Mouse (Mus musculus): ENCODE data around the gene Smad1. TPM values are rescaled to one million over a fixed set of nuclear protein-coding genes. Genes with fewer than 3 reads are reported as not detected.

The Smad1 gene
- polyA plus RNA-seq, 1 experiment from 2014 or later: 18.5 TPM

DNA sequence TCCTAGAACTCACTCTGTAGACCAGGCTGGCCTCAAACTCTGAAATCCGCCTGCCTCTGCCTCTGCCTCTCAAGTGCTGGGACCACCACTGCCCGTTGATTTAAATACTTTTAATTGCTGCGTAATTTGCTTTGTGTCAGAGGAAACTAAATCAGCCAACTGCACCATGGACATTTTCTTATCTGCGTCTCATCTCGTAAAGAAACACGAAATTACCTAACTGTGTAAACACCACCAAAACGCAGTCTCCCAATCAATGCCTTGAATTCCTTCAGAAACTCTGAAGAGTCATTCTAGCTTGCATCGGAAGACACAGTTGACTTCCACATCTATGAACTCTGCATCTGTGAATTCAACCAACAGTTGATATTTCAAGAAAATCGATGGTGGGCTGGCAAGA is 22.7 kb downstream of the Smad1 start:
- Histone ChIP-seq H3K27me3 (replicated peaks; ENCODE audit: control insufficient read depth, insufficient read depth, low read length) (no peaks in the 10 kb centered on the region), H3K9me3 (ENCODE audit: control insufficient read depth, low read length) (no peaks in the 10 kb centered on the region), H3K4me3 (ENCODE audit: low read depth, low read length) (no peak overlapping the region), H3K9ac (ENCODE audit: low read depth, low read length) (no peak overlapping the region), H3K36me3 (ENCODE audit: control insufficient read depth, insufficient read depth, low read length) (no peaks in the 10 kb centered on the region), H3K4me1 (replicated peaks; ENCODE audit: control insufficient read depth, insufficient read depth, low read length) (peaks cover 32% of the 10 kb centered on the region), H3K27ac (ENCODE audit: low read depth, low read length) (no peak overlapping the region), H3K4me2 (no peak overlapping the region)
- WGBS: 81% methylated on average over 9 of the region's 9 CpGs
- DNase-seq (ENCODE audit: low spot score) (no peak), ATAC-seq (replicated peaks; ENCODE audit: low FRiP score) (no peak)

GRCm38 (mm10) chr8:79375775-79376123 is 23.6 kb downstream of the Smad1 start:
- Histone ChIP-seq H3K36me3 (ENCODE audit: control insufficient read depth, insufficient read depth, low read length) (no peaks in the 10 kb centered on the region), H3K4me3 (ENCODE audit: low read depth, low read length) (no peak overlapping the region), H3K27ac (ENCODE audit: low read depth, low read length) (no peak overlapping the region), H3K4me1 (replicated peaks; ENCODE audit: control insufficient read depth, insufficient read depth, low read length) (peaks cover 32% of the 10 kb centered on the region), H3K9ac (ENCODE audit: low read depth, low read length) (no peak overlapping the region), H3K27me3 (replicated peaks; ENCODE audit: control insufficient read depth, insufficient read depth, low read length) (no peaks in the 10 kb centered on the region), H3K9me3 (ENCODE audit: control insufficient read depth, low read length) (no peaks in the 10 kb centered on the region), H3K4me2 (peak overlapping the region; percentile 59)
- WGBS: 20% methylated on average over 5 of the region's 5 CpGs
- no peak for DNase-seq (ENCODE audit: low spot score)
- peak; percentile 89 for ATAC-seq (replicated peaks; ENCODE audit: low FRiP score)

GRCm38 (mm10) chr8:79375074-79375774 is 24.1 kb downstream of the Smad1 start:
- no peaks in the 10 kb centered on the region for H3K27me3 ChIP-seq (replicated peaks; ENCODE audit: control insufficient read depth, insufficient read depth, low read length)
- H3K36me3 ChIP-seq (ENCODE audit: control insufficient read depth, insufficient read depth, low read length): peaks cover under 1% of the 10 kb centered on the region; the same call in 1 of the 2 replicates
- H3K4me2 ChIP-seq: peak overlapping the region; percentile 59
- H3K27ac ChIP-seq (ENCODE audit: low read depth, low read length): peak overlapping the region; percentile 55; the same call in 1 of the 2 replicates
- H3K9ac ChIP-seq (ENCODE audit: low read depth, low read length): no peak overlapping the region
- DNase-seq (ENCODE audit: low spot score) (no peak), ATAC-seq (replicated peaks; ENCODE audit: low FRiP score) (peak; percentile 51)
- H3K9me3 ChIP-seq (ENCODE audit: control insufficient read depth, low read length): no peaks in the 10 kb centered on the region
- 0 out of 2 replicates have a peak overlapping the region, but pooled peaks have one; percentile 19 for H3K4me3 ChIP-seq (ENCODE audit: low read depth, low read length)
- 27% methylated on average over 13 of the region's 13 CpGs for WGBS
- peaks cover 27% of the 10 kb centered on the region for H3K4me1 ChIP-seq (replicated peaks; ENCODE audit: control insufficient read depth, insufficient read depth, low read length)

GRCm38 (mm10) chr8:79374410-79374809 is 24.9 kb downstream of the Smad1 start:
- Histone ChIP-seq H3K4me3 (ENCODE audit: low read depth, low read length) (no peak overlapping the region), H3K27ac (ENCODE audit: low read depth, low read length) (no peak overlapping the region; the same call in 1 of the 2 replicates), H3K27me3 (replicated peaks; ENCODE audit: control insufficient read depth, insufficient read depth, low read length) (no peaks in the 10 kb centered on the region), H3K9ac (ENCODE audit: low read depth, low read length) (no peak overlapping the region), H3K4me2 (peak overlapping the region; percentile 59), H3K9me3 (ENCODE audit: control insufficient read depth, low read length) (no peaks in the 10 kb centered on the region), H3K4me1 (replicated peaks; ENCODE audit: control insufficient read depth, insufficient read depth, low read length) (peaks cover 27% of the 10 kb centered on the region), H3K36me3 (ENCODE audit: control insufficient read depth, insufficient read depth, low read length) (peaks cover 3% of the 10 kb centered on the region; the same call in 1 of the 2 replicates)
- 41% methylated on average over 5 of the region's 5 CpGs for WGBS
- DNase-seq (ENCODE audit: low spot score) (no peak), ATAC-seq (replicated peaks; ENCODE audit: low FRiP score) (no peak)

DNA sequence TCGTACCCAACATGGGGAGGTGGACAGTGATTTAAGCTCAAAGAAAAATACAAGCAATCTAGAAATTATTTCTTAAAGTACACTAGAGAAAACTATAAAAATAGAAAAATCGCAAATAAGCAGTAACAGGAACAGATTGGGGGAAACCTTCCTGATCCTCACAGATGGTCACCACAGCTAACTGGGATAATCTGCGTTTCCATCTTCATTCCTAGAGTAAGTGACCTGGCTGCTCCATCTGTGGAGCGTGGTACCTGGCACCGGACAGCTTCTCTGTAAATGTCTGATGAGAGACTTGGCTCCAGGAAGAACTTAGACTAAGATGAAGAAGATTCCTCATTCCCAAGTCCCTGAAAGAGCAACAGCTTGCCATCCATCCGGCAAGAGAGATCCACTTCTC is 25.8 kb downstream of the Smad1 start:
- no peak overlapping the region for H3K27ac ChIP-seq (ENCODE audit: low read depth, low read length)
- H3K9ac ChIP-seq (ENCODE audit: low read depth, low read length): no peak overlapping the region
- peaks cover 29% of the 10 kb centered on the region for H3K4me1 ChIP-seq (replicated peaks; ENCODE audit: control insufficient read depth, insufficient read depth, low read length)
- H3K27me3 ChIP-seq (replicated peaks; ENCODE audit: control insufficient read depth, insufficient read depth, low read length): no peaks in the 10 kb centered on the region
- no peak overlapping the region for H3K4me2 ChIP-seq
- no peak for DNase-seq (ENCODE audit: low spot score)
- WGBS: 83% methylated on average over 6 of the region's 6 CpGs
- H3K36me3 ChIP-seq (ENCODE audit: control insufficient read depth, insufficient read depth, low read length): peaks cover 3% of the 10 kb centered on the region; the same call in 1 of the 2 replicates
- no peaks in the 10 kb centered on the region for H3K9me3 ChIP-seq (ENCODE audit: control insufficient read depth, low read length)
- ATAC-seq (replicated peaks; ENCODE audit: low FRiP score): no peak
- H3K4me3 ChIP-seq (ENCODE audit: low read depth, low read length): no peak overlapping the region

- no peak for DNase-seq (ENCODE audit: low spot score)
- H3K9me3 ChIP-seq (ENCODE audit: control insufficient read depth, low read length): no peaks in the 10 kb centered on the region
- H3K4me1 ChIP-seq (replicated peaks; ENCODE audit: control insufficient read depth, insufficient read depth, low read length): peaks cover 32% of the 10 kb centered on the region
- peak overlapping the region; percentile 13; the same call in 1 of the 2 replicates for H3K4me2 ChIP-seq
- H3K27me3 ChIP-seq (replicated peaks; ENCODE audit: control insufficient read depth, insufficient read depth, low read length): no peaks in the 10 kb centered on the region
- H3K4me3 ChIP-seq (ENCODE audit: low read depth, low read length): no peak overlapping the region
- no peak for ATAC-seq (replicated peaks; ENCODE audit: low FRiP score)
- peaks cover 3% of the 10 kb centered on the region; the same call in 1 of the 2 replicates for H3K36me3 ChIP-seq (ENCODE audit: control insufficient read depth, insufficient read depth, low read length)
- no peak overlapping the region for H3K9ac ChIP-seq (ENCODE audit: low read depth, low read length)
- H3K27ac ChIP-seq (ENCODE audit: low read depth, low read length): no peak overlapping the region
- WGBS: 77% methylated on average over 8 of the region's 8 CpGs
These were observed 26.4 kb downstream of the Smad1 start for GRCm38 (mm10) chr8:79372960-79373359.

- H3K4me2 ChIP-seq: peak overlapping the region; percentile 13; the same call in 1 of the 2 replicates
- 65% methylated on average over 9 of the region's 9 CpGs for WGBS
- peaks cover 3% of the 10 kb centered on the region; the same call in 1 of the 2 replicates for H3K36me3 ChIP-seq (ENCODE audit: control insufficient read depth, insufficient read depth, low read length)
- H3K9ac ChIP-seq (ENCODE audit: low read depth, low read length): no peak overlapping the region
- H3K4me3 ChIP-seq (ENCODE audit: low read depth, low read length): no peak overlapping the region
- H3K4me1 ChIP-seq (replicated peaks; ENCODE audit: control insufficient read depth, insufficient read depth, low read length): peaks cover 32% of the 10 kb centered on the region
- ATAC-seq (replicated peaks; ENCODE audit: low FRiP score) (no peak), DNase-seq (ENCODE audit: low spot score) (no peak)
- H3K27me3 ChIP-seq (replicated peaks; ENCODE audit: control insufficient read depth, insufficient read depth, low read length): no peaks in the 10 kb centered on the region
- no peaks in the 10 kb centered on the region for H3K9me3 ChIP-seq (ENCODE audit: control insufficient read depth, low read length)
- no peak overlapping the region for H3K27ac ChIP-seq (ENCODE audit: low read depth, low read length)
These were observed 26.8 kb downstream of the Smad1 start for GRCm38 (mm10) chr8:79372521-79372920.

GRCm38 (mm10) chr8:79372084-79372483 is 27.2 kb downstream of the Smad1 start:
- Histone ChIP-seq H3K4me3 (ENCODE audit: low read depth, low read length) (no peak overlapping the region), H3K4me1 (replicated peaks; ENCODE audit: control insufficient read depth, insufficient read depth, low read length) (peaks cover 32% of the 10 kb centered on the region), H3K36me3 (ENCODE audit: control insufficient read depth, insufficient read depth, low read length) (peaks cover 3% of the 10 kb centered on the region; the same call in 1 of the 2 replicates), H3K9ac (ENCODE audit: low read depth, low read length) (no peak overlapping the region), H3K27ac (ENCODE audit: low read depth, low read length) (no peak overlapping the region), H3K4me2 (no peak overlapping the region), H3K9me3 (ENCODE audit: control insufficient read depth, low read length) (no peaks in the 10 kb centered on the region), H3K27me3 (replicated peaks; ENCODE audit: control insufficient read depth, insufficient read depth, low read length) (no peaks in the 10 kb centered on the region)
- 90% methylated on average over 9 of the region's 9 CpGs for WGBS
- ATAC-seq (replicated peaks; ENCODE audit: low FRiP score) (no peak), DNase-seq (ENCODE audit: low spot score) (no peak)
